Mouse (Mus musculus) splenic B cell, adult 2 months (primary cell): ENCODE measurements around the gene Pxt1.

ENCODE experiments used
- DNase-seq: peaks from one replicate; pipeline ENCODE4 v3.0.0-alpha.2; 2011; ENCODE audit warnings: low read depth, low spot score
- H3K27me3 ChIP-seq: 2 replicates; pipeline ENCODE4 v1.6.1; 2012; ENCODE audit warnings: mild to moderate bottlenecking, low read length, moderate library complexity, mixed read lengths; ENCODE audit not compliant: control insufficient read depth, poor library complexity, insufficient read depth, severe bottlenecking
- H3K36me3 ChIP-seq: 2 replicates; pipeline ENCODE4 v1.6.1; 2012; ENCODE audit warnings: mild to moderate bottlenecking, low read length, moderate library complexity, mixed read lengths; ENCODE audit not compliant: control insufficient read depth, poor library complexity, insufficient read depth, severe bottlenecking

Pxt1 gene

DNA sequence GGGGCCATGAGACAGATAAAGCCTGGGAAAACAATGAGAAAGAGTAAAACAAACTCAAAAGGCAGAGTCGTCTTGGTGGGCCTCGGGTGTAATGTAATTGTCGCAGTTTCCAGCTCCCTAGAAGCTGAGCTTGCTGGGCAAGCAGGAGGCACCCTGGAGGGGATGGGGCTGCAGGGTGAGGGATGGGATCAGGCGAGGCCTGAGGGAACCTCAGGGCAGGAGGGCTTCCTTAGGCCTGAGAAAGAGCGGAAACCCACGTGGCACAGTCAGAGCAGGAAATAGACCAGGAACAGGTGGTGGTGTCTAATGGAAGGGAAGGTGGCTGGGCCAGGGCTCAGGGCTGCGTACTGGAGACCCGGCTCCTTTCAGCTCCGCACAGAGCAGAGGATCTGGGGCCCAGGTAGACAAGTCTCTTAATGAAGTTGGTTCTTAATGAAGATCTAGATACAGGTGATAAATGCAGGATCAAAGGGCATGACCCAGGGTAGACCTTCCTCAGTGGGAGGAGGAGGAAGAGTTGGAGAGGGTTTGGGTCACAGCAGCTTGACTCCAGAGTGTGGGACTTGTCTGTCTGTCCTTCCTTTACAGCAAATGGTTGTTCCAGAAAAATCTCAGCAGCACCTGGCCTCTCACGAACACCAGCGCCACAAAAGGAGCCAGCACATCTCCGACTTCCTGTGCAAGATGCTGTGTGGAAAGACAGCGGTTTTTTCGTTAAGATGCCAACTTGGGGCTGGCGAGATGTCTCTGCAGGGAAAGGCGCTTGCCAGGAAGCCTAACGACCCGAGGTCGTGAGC lies 9.3 kb downstream of the Pxt1 start:
- Histone ChIP-seq H3K36me3 (no peaks in the 10 kb centered on the region), H3K27me3 (no peaks in the 10 kb centered on the region)
- no peak for DNase-seq

DNA sequence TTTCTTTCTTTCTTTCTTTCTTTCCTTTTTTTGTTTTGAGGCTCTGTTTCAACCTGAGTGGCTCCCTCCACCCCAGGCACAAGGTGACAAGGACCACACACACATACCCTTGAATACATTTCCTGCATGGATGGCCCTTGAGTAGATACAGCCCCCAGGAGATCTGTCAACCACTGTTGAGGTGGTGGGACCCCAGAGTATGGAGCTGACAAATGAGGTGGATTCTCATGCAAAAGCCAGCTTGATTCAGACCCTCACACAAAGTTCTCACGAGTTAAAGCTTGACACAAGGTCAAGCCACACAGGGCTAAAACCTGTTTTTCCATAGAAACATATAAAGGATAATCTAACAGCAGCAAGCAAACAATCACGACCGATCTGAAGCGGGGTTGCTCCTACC lies 11.4 kb downstream of the Pxt1 start:
- no peak for DNase-seq
- Histone ChIP-seq H3K27me3 (no peaks in the 10 kb centered on the region), H3K36me3 (no peaks in the 10 kb centered on the region)

DNA sequence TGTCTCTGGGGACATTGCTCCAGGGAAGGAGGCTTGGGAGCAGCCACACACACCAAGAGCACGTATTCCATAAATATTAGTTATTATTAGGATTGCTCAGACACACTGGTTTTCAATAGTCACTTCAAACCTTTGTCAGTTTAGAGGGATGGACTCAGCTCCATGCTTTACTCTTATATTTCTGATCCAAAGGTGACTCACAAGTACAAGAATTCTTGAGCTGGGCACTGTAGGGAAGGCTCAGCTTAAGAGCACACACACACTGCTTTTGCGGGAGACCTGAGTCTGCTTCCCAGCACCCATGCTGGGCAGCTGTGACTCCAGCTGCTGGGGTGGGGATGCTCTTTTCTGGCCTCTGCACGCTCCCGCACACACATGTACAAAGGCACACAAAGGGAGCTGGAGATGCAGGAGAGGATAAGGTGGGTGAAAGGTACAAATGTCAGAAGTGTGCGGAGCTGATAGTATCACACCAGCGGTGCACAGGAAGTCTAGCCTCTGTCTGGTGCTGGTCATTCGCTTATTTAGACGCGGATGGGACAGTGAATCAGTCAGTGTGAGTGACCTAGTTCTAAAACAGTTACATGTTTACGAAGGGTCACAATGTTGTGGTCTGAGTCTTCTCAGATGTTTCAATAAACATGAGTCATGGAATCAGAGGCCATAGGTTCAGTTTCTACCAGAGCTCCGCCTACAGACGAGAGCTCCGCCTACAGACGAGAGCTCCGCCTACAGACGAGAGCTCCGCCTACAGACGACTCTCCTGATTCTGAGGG lies 12.0 kb downstream of the Pxt1 start:
- Histone ChIP-seq H3K27me3 (no peaks in the 10 kb centered on the region), H3K36me3 (no peaks in the 10 kb centered on the region)
- no peak for DNase-seq

DNA sequence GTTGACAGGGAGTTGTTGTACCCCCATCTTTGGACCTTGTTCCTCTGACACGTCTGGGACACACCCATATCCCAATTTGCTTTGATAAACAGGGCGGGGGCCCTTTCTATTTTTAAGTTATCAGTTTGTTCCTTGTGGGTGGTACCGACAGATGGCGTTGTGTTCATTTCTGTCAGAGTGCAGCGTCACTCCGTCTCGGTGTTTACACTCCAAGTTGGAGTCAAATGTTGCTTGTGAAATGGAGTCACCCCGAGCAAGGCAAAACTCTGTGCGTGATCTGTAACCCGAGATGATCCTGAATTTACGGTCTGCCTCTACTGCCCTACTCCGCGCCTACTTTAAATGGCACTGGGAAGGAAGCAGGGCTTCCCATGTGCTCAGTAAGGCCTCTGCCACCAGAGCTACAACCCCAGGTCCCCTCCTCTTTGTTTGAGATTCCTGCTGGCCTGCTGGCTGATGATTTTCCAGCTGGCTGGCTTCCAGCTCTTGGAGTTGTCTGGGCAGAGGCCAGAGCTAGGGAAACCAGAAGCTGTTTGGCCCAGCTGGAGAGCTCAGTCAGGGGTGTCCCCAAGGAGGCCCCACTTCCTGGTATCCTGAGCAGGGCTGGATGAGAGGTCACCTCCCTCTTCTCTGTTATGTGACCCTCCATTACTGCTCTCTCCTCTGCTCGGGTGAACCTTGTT lies 13.1 kb downstream of the Pxt1 start:
- Histone ChIP-seq H3K36me3 (no peaks in the 10 kb centered on the region), H3K27me3 (no peaks in the 10 kb centered on the region)
- peak; percentile 31 for DNase-seq

DNA sequence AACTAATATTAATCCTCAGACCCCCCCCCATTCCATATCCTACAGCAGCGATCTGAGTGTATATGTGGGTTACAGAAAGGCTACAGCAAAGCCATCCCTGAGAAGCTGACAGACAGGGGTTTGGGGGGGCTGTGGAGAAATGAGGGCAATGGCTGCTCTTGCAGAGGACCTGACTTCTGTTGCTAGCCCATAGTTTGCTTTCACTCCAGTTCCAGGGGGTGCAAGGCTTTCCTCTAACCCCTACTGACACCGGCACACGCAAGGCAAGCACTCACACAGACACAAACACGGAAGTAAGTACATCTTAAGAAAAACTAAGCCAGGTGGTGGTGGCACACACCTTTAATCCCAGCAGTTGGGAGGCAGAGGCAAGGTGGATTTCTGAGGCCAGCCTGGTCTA lies 14.3 kb downstream of the Pxt1 start:
- no peak for DNase-seq
- Histone ChIP-seq H3K27me3 (no peaks in the 10 kb centered on the region), H3K36me3 (no peaks in the 10 kb centered on the region)

DNA sequence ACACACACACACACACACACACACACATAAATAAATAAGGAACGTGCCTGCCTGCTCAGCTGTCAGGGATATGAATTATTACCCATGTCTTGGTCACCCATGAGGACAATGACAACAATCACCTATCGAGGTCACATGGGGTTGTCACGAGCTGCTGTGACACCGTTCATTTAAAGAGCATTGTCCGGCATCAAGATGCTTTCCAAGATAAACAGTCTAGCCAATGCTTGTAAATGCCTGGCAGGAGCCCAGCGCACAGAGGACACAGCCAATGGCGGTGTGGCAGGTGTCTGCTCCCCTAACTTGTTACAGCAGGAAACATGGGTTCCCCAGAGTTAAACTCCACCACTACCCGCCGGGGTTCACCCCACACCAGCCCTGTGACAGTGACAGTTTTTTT lies 15.6 kb downstream of the Pxt1 start:
- DNase-seq, result no peak
- H3K36me3 ChIP-seq, result no peaks in the 10 kb centered on the region

DNA sequence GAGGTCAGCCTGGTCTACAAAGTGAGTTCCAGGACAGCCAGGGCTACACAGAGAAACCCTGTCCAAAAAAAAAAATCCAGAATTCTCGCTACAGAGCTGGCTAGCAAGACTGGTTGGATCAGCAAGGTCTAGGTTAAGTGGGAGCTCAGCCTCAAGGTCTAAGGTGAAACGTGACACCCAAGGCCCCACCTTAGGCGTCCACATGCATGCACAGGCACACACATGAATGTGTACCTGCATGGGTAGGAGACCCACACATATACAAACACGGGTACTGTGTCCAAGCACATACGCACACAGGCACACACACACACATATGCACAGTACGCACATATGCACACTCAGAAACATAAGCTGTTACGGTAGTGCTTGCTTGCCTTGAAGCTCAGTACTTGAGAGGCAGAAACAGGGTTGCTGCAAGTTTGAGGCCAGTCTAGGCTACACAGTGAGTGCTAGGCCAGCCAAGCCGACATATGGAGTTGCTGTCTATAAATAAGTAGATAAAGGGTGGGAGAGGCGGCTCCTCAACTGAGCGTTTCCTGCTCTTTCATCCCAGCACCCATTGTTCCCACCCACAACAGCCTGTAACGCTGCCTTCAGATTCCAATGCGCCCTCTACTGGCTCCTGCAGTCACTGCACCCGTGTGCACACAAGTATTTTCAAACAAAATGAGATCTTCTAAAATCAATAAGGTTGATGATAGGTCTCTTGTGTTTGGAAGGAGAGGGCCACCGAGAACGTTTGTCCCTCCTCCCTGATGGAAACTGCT lies 16.6 kb downstream of the Pxt1 start:
- DNase-seq, result peak; percentile 73
- H3K27me3 ChIP-seq, result no peaks in the 10 kb centered on the region
- no peaks in the 10 kb centered on the region for H3K36me3 ChIP-seq

More for the DNA sequence above, 15.6 kb downstream of the Pxt1 start:
- H3K27me3 ChIP-seq, result no peaks in the 10 kb centered on the region

DNA sequence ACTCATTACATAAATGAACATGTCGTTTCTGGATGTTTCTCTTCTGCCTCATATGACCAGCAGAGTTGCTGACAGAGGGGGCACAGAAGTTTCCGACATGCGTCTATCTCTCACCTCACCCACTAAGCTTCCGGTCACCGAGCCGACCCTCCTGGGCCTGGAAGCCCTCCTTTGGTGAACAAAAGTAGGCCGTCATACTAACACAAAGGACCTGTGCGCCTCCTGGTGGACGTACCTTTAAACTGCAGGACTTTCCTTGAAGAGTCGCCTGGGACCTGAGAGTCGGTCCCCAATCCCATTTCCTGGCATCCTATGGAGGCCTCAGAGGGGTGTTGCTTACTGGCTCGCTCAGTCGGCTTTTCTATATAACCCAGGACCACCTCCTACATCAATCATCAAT lies 17.3 kb downstream of the Pxt1 start:
- Histone ChIP-seq H3K27me3 (no peaks in the 10 kb centered on the region), H3K36me3 (no peaks in the 10 kb centered on the region)
- peak; percentile 83 for DNase-seq

DNA sequence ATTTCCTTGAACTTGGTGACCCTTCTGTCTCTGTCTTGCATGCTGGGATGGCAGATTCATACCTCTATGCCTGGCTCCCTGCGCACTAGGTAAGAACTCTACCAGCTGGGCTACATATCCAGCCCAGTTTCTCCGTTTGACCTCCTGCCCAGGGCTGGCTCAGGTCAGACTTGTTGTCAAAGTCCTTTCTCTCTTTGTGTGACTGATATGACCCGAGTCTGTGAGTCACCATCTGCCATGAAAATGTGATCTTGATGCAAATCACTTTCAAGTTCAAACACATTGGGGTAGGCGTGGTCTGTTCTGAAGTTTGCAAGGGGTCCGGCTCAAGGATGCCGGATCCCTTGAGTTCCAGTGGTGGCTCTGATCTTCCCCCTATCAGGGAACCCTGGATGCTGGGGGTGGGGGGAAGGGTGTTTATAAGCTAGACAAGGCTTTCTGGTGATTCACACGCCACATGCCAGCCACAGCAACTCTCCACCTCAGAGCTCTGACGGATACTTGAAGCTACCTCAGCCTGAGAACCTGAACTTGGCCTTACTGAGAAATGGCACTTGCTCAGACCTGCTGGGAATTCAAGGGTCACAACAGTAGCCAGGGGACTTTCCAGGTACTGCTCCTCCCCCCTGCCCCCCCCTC lies 18.6 kb downstream of the Pxt1 start:
- Histone ChIP-seq H3K27me3 (no peaks in the 10 kb centered on the region), H3K36me3 (no peaks in the 10 kb centered on the region)
- DNase-seq, result no peak

DNA sequence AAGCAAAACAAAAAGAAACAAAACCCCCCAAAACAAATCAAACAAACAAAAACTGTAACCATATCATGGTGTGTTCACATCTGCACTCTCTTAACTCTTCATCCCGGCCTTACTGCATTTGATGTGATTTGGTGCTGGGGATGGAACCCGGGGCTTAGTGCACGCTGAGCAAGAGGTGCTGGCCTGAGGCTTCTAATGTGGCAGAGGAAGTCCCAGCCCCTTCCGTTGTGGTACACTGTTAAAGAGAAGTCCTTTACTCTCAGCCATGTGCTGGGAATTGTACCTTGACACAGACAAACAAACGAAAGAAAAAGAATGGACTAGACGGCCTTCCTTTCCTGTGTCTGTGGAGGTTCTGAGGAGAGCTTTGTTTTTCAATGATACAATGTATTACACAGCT lies 21.5 kb downstream of the Pxt1 start:
- Histone ChIP-seq H3K27me3 (no peaks in the 10 kb centered on the region), H3K36me3 (no peaks in the 10 kb centered on the region)
- peak; percentile 37 for DNase-seq

DNA sequence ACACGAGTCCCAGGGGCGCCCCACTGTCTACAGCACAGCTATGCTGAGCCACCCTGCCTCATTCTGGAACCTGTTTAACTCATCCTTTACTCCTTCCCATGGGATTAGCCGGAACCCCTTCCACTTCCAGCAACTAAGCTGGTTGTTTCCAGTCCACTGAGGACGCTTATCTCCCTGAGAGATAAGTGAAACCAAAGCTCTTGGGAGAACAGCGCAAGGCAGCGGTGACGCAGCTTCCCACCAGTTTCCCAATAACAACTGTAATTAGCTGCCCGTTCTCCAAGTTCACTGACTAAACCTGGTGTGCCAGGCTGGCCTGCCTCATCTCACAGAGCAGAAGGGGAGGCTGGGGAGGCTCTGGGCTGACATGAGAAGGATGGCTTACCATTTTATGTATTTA lies 22.6 kb downstream of the Pxt1 start:
- DNase-seq, result no peak
- H3K36me3 ChIP-seq, result no peaks in the 10 kb centered on the region
- H3K27me3 ChIP-seq, result no peaks in the 10 kb centered on the region

DNA sequence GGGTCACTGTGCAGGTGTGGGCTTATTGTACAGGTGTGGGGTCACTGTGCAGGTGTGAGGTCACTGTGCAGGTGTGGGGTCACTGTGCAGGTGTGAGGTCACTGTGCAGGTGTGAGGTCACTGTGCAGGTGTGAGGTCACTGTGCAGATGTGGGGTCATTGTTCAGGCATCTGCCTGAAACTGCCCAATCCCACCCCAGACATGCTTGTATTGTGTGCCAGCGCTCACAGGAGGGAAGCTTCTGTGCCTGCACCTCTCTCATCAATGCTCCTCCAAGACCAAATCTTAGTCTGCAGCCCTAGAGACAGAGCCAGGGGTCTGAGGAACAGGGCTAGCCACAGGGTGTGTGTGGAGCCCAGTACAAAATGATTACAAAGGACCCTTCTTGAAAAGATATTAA lies 27.1 kb downstream of the Pxt1 start:
- no peaks in the 10 kb centered on the region for H3K27me3 ChIP-seq
- H3K36me3 ChIP-seq, result no peaks in the 10 kb centered on the region
- no peak for DNase-seq

DNA sequence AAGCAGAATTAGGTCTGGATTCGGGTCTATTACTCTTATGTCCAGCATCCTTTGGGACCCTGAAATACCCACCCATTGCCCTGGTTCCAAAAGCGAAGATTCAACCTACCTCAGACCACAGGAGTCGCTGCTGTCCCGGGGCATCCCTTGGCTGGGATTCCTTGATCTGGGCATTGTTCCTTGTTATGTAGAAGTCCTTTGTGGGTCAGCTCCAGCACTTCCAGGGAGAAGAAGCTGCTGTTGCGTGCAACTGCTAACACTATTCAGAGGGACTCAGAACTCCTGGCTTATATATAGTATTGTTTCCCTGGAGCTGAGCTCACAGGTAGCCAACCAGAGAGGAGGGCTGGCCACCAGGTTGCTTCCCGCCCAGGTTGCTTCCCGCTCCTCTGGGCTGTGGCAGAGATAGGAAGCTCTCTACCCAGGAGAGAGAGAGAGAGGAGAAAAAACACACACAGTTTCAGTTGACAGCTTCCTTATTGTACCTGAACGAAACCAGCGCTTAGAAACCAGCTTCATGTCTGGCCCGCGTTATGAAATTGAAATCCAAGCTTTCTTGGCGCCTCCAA lies 28.5 kb downstream of the Pxt1 start, which contains the start of gene 4930539E08Rik:
Gene 4930539E08Rik, minus strand, starts transcription at position 265 of the 569 bp plus-strand sequence.
- no peaks in the 10 kb centered on the region for H3K27me3 ChIP-seq
- H3K36me3 ChIP-seq, result no peaks in the 10 kb centered on the region
- DNase-seq, result no peak

DNA sequence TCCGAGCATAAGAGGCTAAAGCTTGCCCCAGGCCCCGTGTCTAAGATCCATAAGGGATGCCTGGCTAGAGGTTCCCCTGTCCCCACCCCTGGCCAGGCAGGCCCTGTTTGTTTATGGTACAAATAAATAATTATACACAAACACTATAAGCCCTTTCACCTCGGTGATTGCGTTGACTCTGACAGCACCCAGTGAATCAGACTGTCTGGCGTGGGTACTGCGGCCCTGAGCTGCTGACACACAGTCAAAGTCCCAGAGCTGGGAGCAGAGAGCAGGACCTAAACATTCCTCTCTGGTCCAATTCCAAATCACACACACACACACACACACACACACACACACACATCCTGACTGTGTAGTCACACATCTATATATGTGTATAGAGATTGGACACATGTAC lies 29.7 kb downstream of the Pxt1 start:
- Histone ChIP-seq H3K36me3 (no peaks in the 10 kb centered on the region), H3K27me3 (no peaks in the 10 kb centered on the region)
- no peak for DNase-seq
